Mouse (Mus musculus): ENCODE results near the gene Pitpnc1.

- TF ChIP-seq CTCF (IDR thresholded peaks at IDR 0.05; ENCODE audit: borderline replicate concordance, insufficient read depth, low read depth, low read length), result no peak
- no peak for TF ChIP-seq POLR2A (IDR thresholded peaks at IDR 0.05; ENCODE audit: borderline replicate concordance, insufficient read depth, low read length)
These were observed 182.3 kb downstream of the Pitpnc1 start for GRCm38 (mm10) chr11:107288186-107288563.
